Mouse (Mus musculus) kidney, adult 18-20 months (tissue): ENCODE data around the gene Tubb4a.

Experiments used
- DNase-seq: peaks from one replicate; pipeline ENCODE4 v3.0.0; 2021

Gene Tubb4a

GRCm38 (mm10) chr17:57099629-57100325 is 12.2 kb upstream of the Tubb4a start:
- no peak for DNase-seq

DNA sequence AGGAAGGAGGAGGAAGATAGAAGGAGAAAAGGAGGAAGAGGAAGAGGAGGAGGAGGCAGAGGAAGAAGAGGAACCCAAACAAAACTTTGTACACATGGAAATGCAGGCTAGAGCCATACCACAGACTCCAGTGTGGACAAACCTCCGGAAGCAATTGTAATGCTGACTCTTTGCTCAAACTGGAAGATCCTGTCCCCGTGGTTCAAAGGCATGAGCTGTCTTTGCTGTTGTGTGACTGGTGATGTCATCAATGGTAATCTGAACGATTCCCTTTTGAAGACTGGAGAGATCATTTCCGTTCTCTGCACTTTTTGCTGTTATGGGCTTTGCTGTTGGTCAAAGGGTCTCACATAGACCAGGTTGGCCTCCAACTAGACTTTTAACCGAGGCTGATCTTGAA is 10.7 kb upstream of the Tubb4a start:
- no peak for DNase-seq

DNA sequence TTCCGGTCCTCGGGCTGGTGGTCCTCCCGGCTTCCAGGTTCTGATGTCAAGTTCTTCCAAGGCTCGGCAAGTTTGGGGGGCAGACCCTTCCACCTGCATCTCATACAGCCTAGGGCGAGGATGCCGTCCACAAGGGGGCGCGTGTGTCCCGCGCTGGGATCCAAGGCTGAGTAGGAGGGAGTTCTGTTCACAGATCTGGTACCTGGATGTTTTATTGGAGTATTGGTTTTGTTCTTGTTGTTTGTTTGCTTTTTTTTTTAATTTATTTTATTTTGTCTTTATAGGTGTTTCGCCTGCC is 9.0 kb upstream of the Tubb4a start:
- DNase-seq: peak; percentile 87

DNA sequence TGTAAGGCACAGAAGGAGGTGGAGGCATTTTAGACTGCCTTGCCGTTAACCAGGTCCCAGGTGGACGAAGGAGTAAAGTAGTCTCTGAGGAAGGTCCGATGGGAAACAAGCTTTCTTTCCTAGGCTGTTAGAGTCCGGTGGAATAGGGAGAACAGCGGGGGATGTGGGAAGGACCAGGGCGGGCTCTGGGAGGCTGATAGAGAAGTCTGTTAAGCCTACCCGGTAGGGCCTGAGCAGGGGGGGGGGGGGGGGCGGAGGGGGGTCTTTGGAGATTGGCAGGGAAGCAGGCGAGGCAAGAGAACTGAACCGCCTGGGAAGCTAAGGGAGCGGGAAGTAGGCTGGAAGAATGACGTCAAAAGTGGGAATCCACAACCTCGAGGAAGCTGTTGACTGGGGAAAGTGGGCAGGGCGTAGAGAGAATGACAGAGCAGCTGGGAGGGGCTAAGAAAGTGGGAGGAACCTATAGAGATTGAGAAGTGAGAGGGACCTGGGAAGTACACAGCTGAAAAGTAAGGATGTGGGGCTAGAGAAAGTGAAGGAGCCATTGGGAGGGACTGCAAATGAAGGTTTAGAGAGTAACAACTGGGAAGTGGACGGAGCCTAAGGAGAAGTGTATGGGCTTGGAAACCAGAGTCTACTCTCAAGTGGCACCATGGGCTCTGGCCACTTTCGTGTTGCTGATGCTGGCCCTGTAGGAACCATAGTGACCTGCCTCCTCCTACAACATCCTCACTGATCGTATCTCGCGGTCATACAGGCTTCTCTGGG is 8.5 kb upstream of the Tubb4a start:
- peak; percentile 52 for DNase-seq

DNA sequence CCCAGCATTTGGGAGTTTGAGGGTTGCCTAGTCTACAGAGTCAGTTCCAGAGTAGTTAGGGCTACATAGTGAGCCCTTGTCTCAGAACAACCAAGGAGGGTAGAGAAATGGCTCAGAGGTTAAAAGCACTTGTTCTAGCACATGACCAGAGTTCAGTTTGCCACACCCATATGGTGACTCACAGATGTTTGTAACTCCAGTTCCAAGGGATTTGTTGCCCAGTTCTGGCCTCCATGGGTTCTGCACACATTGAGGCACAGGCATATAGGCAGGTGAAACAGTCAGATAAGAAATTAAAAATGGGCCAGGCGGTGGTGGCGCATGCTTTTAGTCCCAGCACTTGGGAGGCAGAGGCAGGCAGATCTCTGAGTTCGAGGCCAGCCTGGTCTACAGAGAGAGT is 6.6 kb upstream of the Tubb4a start:
- no peak for DNase-seq

GRCm38 (mm10) chr17:57085970-57086757 is 1.4 kb downstream of the Tubb4a start:
- DNase-seq: no peak

GRCm38 (mm10) chr17:57082481-57082880 is 5.1 kb downstream of the Tubb4a start:
- no peak for DNase-seq

- DNase-seq: no peak
These were observed 6.2 kb downstream of the Tubb4a start for GRCm38 (mm10) chr17:57081234-57081842.

DNA sequence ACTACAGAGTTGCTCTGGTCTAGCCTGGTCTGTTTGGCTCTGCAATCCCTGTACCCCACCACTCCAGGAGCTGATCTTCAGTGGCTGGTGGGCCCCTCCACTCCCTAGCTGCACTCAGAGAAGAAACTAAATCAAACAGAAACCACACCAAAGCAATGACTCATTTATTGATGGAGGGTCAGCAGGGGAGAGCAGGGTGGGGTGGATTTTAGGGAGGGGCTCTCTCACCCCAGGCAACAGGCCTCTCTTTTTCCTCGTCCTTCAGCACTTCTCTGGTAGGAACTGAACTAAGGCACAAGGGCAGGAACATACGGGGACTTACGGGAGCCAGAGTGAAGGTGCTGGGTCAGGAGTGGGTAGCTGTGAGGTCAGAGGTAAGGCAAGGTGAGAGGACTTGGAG is 7.7 kb downstream of the Tubb4a start:
- DNase-seq: no peak

DNA sequence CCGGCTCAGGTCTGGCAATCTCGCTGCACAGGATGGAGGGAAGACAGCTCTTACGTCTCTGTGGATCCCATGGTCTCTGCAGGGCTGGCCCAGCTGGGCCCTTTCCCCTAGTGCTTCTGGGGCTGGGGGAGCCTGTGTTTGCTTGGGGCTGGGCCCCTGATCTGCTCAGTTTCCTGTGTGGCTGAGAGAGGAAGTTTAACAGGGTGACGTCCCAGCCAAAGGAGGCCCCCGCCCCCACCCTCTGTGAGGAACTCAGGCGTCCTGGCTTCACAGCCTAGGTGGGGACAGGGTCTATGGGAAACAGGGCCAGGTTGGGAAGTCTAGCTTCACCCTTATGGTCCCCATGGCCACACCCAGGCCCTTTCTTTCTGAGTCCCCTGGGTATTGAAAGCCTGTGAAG is 9.2 kb downstream of the Tubb4a start, which contains the start of gene Dennd1c:
TSS of gene Dennd1c (minus strand) at position 179 of the 400 bp plus-strand sequence.
- DNase-seq: no peak

DNA sequence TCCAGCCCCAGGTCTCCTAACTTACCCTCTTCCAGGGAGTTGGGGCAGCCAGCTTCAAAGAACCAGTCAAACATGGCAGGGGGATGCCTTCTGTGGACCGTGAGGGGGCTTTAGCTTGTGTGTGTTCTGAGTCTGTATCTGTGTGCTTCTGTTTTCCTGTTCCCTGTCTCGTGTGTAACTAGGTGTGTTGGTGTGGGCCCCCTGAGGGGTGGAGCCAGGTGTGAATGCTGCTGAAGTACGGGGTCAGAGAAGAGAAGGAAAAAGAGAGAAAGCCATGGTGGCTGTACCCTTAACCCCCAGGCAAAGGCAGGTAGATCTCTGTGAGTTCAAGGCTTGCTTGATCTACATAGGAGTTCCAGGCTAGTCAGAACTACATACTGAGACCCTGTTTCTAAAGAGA is 10.7 kb downstream of the Tubb4a start:
- DNase-seq: no peak

GRCm38 (mm10) chr17:57070699-57071098 is 16.9 kb downstream of the Tubb4a start:
- peak; percentile 28 for DNase-seq

DNA sequence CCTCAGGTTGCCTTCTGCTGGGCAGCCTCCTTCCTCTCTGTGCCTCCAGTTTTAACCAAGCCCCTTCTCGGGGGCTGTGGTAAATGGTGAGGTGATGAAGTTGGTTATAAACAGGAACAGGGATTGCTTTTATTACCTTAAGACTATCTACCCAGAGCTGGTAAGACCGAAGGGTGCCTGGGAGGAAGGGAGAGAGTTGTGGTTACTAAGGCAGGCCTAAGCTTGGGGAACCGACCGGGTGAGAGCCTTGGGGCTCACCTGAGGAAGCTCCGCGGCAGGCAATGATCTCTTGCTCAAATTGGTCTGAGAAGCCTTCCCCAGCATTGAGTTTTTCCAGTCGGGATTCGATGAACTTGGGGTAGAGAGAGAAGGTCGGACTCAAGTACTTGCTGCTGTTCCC is 17.3 kb downstream of the Tubb4a start:
- no peak for DNase-seq

DNA sequence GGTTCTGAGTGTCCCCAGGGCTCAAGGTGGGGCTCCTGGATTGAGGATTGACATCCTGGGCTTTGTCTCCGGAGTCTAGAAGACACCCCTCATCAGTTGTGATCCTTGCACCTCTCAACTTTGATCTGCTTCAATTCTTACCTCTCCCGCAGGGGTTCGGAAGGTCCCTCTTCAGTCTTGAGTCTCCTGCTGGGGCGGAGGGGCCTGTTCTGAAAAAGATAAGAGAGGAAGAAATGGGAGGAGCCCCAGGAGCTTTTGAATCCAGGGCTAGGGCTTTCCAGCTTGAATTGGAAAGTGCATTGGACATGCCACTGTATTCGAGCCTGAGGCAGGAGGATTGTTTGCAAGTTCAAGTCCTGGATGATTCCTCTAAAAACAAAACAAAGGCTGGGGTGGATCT is 20.7 kb downstream of the Tubb4a start:
- DNase-seq: no peak

GRCm38 (mm10) chr17:57063031-57063430 is 24.6 kb downstream of the Tubb4a start:
- peak; percentile 25 for DNase-seq

- DNase-seq: no peak
These were observed 25.0 kb downstream of the Tubb4a start for GRCm38 (mm10) chr17:57062548-57062947.

DNA sequence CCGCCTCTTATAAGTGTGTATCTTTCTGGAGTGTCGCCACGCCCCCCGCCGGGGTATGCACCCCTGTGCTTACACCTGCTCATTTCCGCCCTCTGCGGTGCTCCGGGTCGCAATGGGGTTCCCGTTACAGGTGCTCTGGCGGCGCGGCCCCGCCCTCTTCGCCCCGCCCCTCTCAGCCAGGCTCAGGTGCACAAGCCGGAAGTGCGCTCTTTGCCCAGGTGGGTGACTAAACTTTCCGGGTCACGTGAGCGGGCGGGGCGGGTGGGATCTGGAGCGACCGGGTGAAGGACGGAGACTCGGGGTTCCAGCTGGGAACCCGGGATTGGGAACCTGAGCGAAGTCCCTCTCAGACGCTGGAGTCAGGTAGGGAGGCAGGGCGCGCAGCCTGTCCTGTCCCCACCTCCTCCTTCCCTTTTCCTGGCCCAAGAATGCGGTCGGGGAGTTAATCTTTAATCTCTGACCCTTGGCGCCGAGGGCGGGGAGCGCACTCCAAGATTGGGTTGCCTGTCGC is 25.5 kb downstream of the Tubb4a start:
- peak; percentile 87 for DNase-seq

DNA sequence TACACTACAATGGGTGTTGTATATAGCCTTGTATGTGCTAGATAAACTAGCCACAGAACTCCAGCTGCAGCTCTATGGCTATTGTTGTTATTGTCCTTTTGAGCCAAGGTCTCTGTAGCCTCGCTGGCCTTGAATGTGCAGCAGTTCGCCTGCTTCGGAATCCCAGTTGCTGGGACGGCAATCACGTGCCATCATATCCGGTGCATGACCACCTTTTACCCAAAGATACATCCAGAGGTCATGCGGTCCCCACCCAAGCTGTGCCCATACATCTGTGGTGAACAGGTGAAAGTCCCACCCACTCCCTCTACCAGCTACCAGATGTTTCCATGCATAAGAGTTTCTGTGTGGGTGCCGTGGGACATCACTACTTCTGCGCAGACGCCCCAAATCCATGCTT is 26.5 kb downstream of the Tubb4a start:
- DNase-seq: peak; percentile 38

DNA sequence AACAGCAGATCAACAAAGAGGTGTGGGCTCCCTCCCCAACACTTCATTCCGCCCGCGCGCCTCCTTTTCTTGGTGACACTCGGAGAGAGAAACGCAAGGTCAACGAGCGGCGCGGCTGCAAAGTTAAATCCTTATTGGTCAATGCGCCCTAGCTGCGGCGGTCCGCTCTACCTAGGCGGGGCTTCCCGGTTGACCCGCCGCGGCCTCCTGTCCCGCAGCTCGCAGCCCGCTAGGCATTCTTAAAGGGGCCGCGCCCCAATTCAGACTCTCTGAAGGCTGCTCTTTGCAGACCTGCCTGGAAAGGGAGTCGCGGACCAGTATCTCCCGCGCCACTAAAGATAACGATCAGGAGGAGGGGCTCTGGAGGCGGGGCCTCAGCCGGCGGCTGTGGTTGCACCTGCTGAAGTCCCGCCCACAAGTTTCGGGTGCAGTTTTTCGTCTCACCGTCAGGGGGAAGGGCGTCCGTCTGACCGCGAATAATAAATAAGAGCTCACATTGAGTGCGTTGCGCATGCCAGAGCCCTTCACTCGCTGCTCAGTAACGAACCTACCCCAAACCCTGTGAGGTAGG is 27.3 kb downstream of the Tubb4a start:
- DNase-seq: peak; percentile 99

DNA sequence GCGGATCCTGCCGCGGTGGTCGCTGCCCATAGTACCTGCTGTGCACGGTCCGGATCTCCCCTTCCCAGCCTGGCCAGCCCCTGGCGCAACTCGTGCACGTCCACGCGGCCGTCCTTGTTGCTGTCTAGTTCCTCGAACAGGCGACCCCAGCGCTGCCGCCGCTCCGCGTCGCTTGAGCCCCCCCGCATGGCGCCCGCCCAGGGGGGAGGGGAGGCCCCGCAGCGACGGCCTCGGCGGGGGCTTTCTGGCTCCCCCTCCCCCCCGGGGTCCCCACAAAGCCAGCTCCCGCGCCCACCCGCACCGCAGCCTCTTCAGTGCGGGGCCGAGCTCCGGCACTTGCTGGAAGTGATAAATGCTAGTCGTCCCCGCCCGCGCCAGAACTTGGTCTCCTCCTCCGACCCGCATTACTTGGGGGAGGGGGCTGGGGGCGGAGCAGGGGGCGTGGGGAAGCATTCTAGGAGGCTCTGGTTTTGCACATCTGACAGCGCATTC is 28.1 kb downstream of the Tubb4a start, which contains the start of gene Slc25a23:
TSS of gene Slc25a23 (minus strand) at position 378 of the 492 bp plus-strand sequence.
- peak; percentile 74 for DNase-seq

DNA sequence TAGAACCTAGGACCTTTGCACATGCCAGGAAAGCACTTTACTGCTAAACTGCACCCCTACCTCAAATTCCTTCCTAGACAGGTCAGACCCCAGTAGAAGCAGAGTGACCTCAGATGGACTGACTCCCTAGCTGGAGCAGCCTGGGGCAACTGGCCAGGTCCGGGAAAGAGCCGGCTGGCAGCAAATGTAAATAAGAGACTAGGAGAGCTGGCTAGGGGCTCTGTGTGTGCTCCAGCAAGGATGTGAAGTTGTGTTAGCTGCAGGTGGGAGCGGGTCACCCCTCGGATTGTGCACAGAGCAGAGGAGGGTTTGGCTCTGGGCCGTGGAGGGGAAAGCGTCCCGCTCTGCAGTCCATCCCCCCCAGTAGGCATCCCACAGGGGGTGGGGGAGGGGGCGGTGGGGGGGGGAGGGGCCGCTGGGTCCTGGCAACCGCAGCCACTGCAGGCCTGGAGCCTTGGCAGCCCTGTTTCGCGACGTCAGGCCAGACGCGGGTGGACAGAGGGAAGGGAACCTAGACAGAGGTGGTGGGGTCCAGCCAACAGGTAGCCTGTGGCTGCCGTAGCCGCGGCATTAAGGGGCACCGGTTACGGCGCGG is 28.6 kb downstream of the Tubb4a start, which contains the start of gene Crb3:
TSS of gene Crb3 (plus strand) at position 215 of the 595 bp plus-strand sequence.
- DNase-seq: peak; percentile 52

DNA sequence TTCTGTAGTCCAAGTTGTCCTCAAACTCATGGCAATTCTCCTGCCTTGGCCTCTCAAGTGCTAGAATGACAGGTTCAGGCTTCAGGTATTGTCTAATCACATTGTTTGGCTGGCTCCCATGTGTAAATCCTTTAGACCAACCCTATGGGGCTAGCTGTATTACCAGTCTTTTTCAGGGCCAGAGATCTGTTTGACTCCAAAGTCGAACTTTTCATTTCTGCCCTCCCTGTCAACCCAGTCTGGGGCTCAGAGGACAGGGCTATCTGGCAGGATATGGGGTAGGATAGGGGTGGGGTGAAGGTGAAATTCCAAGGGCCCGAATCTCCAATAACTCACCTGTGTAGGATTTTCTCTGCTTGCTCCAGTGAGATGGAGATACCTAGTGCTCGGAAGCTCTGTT is 31.3 kb downstream of the Tubb4a start:
- DNase-seq: no peak
